Mouse (Mus musculus): ENCODE results near the gene Efcab5. TPM values are rescaled to one million over a fixed set of nuclear protein-coding genes. Genes with fewer than 3 reads are reported as not detected.
"Not testable (repeated sequence)": the region's sequence is repeated elsewhere in the genome, so short reads cannot be mapped to it uniquely, and the experiment has no call there.

Gene Efcab5
- total RNA-seq, 2 experiments from 2014 or later = 3.5 to 3.8 TPM

GRCm38 (mm10) chr11:77098332-77098972, 90.3 kb downstream of the Efcab5 start:
- no peak for DNase-seq (ENCODE audit: low spot score in 2 of 2)

DNA sequence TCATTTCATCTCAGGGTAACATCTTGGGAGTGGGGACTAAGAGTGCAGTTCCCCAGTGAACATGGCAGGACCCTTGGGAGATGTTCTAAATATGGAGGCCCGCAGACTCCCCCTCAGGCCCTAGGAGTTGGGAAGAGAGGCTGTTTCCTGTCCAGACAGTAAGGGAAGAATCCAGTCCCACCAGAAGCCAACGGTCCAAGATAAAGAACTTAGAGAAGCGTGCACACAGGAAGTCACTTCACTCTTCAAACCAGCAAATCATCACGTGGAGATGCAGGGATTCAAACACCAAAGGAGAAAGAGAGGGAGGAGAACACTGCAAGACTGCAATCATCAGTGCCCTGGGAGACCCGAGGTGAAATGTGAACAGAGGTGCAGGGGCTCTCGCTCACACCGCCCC, 91.8 kb downstream of the Efcab5 start:
- no peak for DNase-seq (ENCODE audit: low spot score in 2 of 2)

GRCm38 (mm10) chr11:77096581-77096980, 92.2 kb downstream of the Efcab5 start:
- no peak for DNase-seq (ENCODE audit: low spot score in 2 of 2)

GRCm38 (mm10) chr11:77095206-77095605, 93.6 kb downstream of the Efcab5 start:
- no peak for DNase-seq (ENCODE audit: low spot score in 2 of 2)

- peak; percentile 11 to 25 for DNase-seq (ENCODE audit: low spot score in 2 of 2)
Measured at GRCm38 (mm10) chr11:77094136-77094535, 94.6 kb downstream of the Efcab5 start.

DNA sequence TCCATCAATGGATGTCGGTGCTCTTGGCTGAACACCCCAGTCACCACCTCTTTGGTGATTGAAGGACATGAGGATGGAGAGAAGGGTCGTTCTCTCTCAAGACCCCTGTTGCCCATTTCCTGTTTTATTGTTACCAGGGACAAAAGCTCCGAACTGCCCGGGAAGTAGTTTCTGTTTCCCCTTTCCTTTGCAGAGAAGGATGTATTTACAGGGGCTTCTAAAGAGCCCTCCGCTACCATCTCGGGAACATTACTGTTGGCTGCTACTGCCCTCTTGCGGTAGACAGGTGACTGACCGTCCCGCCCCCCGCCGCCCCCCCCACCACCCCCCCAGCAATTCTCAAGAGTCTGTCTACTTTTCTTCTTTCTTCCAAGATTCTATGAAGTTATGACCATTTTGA, 95.6 kb downstream of the Efcab5 start:
- DNase-seq (ENCODE audit: low spot score in 2 of 2) = peak; percentile 28 to 36

DNA sequence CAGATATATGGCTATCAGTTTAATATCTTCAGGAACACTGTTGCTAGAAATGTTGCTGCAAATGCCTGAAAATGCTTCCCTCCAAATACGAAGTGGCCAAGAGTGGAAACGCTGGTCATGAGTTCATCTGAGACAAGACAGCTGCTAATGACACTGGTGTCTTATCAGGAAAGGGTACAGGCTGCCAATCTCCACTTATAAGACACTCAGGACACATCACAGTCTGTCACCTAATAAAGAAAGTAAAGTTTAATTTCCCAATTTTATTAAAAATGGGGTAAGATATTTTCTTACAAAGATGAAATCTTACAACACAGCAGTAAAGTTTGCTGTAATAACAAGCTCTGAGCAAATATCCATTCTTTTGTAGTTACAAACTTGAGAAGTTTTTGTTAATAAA, 99.6 kb downstream of the Efcab5 start:
- no peak for DNase-seq (ENCODE audit: low spot score in 2 of 2)

DNA sequence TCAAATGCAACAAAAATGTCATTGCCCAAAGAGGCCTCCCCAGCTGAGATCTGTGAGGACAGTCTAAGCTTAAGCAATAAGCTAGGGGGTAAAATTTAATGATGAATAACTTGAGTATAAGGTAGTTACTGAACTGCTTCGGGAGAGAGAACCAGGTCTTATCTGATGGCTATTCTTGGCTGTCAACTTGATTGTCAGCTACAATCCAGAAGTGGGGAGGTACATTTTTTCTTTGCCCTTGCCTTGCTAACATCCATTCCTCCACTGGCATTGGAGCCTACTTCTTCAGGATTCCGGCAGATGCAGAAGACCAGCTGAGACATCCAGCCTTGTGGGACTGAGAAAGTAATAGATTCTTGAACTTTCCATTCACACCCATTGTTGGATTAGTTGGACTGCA, 101.8 kb downstream of the Efcab5 start:
- no peak for DNase-seq (ENCODE audit: low spot score in 2 of 2)

DNA sequence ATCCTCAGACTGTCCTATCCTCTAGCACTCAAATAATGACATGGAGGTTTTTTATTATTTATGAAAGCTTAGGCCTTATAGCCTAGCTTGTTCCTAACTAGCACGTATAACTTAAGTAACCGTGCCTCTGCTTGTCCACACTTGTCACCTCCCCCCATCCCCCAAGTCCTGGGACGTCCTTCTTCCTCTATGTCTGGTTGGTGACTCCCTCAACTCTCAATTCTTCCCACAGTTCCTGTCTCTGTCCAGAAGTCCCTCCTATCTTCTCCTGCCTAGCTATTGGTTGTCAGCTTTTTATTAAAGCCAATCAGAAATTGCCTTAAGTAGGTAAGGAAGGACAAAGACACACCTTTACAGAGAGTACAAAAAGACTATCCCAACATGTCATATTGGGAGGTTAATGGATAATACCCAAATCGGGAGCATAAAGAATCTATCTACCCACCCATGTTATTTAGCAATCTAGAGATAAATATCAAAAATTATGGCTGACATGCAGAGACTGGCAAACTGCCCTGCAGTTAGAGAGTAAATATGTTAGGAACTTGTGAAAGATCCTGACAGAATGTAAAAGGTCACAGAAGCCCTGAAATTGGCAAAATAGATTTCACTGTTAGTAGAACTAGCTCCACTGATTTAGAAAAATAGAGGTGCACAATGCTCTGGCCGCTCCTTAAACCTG, 104.6 kb downstream of the Efcab5 start:
- DNase-seq (ENCODE audit: low spot score in 2 of 2) = no peak

GRCm38 (mm10) chr11:77079361-77079760, 109.4 kb downstream of the Efcab5 start:
- DNase-seq (ENCODE audit: low spot score in 2 of 2) = no peak

- peak; percentile 89 to 95 for DNase-seq (ENCODE audit: low spot score in 2 of 2)
Measured at GRCm38 (mm10) chr11:77078273-77079134, 110.3 kb downstream of the Efcab5 start, which contains the start of gene Nsrp1. Gene Nsrp1 (minus strand): TSS chr11:77078435.

DNA sequence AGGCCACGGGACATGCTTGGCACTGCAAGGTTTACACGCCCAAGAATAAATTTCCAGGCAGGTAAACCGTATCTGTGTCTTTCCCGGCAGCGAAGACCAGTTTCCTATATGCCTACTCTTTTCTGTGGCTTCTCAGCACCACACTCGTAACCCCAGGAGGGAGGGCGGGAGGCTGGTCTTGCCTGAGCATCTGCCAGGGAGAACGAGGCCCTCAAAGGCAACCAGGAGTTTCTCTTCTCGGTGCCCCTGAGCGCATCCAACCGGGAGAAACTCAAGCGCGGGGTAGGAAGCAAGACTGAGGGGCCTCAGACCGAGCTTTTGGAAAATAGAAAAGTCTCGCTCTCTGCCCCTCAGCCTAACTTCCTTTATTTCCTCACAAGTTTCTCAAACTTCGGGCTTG, 111.0 kb downstream of the Efcab5 start:
- no peak for DNase-seq (ENCODE audit: low spot score in 2 of 2)

GRCm38 (mm10) chr11:77077331-77077730, 111.4 kb downstream of the Efcab5 start:
- not testable (repeated sequence) for DNase-seq (ENCODE audit: low spot score in 2 of 2)

DNA sequence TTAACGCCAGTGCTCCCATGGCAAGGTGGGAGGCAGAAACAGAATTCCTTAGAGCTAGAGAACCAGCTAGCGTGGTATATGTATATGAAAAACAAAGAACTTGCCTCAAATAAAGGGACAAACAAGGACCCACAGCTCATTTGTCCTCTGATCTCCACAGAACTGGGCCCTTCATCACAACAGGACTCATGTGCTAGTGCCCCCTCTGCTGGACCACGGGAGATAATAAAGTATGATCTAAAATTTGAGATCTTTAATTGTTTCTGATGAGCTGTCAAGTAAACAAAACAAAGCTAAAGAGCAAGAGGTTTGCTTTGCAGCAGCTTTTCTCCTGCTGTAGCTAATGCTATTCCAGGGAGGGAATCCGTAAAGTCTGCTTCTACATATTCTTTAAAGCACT, 118.0 kb downstream of the Efcab5 start:
- DNase-seq (ENCODE audit: low spot score in 2 of 2) = no peak

DNA sequence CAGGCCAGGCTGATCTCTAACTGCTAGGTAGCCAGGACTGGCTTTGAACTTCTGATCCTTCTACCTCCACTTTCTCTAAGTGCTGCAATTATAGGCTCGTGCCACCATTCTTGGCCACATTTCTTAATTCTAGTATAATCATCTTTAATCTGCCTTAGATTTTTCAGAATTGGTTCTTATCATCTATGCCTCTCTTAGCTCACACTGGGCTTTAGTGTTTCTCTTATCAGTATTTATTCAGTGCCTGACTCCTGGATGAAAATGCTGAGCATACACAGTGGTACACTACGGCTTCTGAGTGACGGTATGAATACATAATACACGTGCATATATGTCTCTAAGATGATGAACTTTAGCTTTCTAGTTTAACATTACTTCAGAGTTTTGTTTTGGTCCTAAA, 119.9 kb downstream of the Efcab5 start:
- no peak for DNase-seq (ENCODE audit: low spot score in 2 of 2)

DNA sequence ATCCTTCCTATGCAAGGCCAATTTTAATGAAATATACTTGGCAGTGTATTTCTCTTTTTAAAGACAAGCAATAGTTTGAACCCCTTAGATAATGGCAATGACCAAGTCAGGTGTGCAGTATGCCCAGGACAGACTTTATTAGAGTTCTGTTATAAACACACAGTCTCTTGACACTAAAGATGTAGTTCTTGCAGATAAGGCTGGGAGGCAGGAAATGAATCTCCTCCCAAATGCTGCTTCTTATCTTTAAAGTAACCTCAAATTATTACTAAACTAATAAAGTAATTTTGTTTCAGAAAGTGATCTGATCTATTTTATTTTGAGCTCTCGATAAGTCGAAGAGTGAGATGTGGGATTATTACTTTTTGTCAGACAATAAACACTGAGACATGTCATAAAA, 125.4 kb downstream of the Efcab5 start:
- no peak for DNase-seq (ENCODE audit: low spot score in 2 of 2)

DNA sequence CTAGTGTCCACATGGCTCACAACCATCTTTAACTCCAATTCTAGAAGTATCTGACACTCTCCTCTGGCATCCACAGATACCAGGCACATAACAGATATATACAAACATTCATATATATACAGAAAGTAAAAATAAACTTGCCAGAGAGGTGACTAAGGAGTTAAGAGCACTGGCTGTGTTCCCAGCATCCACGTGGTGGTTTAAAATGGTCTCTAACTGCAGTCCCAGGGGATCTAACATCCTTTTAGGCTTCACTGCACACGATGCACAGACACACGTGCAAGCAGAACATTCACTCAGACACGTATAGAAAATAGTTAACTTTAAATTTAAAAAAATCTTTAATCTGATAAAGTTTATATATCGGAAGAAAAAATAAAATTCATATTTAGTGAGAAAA, 126.8 kb downstream of the Efcab5 start:
- no peak for DNase-seq (ENCODE audit: low spot score in 2 of 2)

DNA sequence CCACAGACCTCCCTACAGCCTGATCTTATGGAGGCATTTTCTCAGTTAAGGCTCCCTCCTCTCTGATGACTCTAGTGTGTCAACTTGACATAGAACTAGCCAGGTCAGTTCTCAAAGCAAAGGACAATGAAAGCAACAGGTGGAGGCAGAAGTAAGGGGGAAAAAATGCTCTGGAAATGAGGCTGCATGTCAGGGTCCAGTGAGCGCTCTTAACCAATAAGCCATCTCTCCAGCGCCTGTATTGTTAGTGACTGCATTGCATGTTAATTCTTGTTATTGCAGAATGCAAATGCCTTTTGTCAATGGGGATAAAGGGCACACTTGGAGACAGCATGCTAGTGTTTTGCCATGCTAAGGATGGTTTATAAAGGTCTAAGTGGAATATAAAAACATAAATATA, 146.0 kb downstream of the Efcab5 start:
- DNase-seq (ENCODE audit: low spot score in 2 of 2) = no peak

DNA sequence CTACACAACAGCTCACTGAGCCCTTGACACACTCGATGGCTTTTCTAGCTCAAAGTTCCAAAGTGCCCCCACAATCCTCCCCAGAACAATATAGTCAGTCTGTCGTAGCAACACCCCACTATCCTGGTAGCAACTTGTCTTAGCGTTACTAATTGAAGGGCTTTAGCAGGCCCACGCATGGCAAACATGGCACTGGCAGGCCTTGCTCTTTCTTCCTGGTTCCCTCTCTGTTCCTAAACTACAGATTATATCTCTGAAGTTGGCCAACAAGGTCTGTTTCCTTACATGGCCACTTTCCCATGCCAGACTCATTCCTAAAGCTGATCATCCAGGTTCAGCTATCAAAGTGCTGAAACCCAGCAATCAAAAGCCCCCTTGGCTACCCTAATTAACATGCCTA, 146.9 kb downstream of the Efcab5 start:
- DNase-seq (ENCODE audit: low spot score in 2 of 2) = no peak

All from layer of hippocampus, postnatal 14 days (tissue).